Mouse (Mus musculus) embryonic fibroblast, embryonic 13.5 days (primary cell): ENCODE results near the gene Rasal2.

Source experiments
- CTCF ChIP-seq: IDR thresholded peaks from 2 replicates; pipeline ENCODE4 v1.5.1; 2011; ENCODE audit warnings: mild to moderate bottlenecking, control low read depth, low read length, moderate library complexity, borderline replicate concordance; ENCODE audit not compliant: insufficient read depth
- POLR2A ChIP-seq: IDR thresholded peaks from 2 replicates; pipeline ENCODE4 v1.6.1; 2011; ENCODE audit warnings: low read depth, mild to moderate bottlenecking, control low read depth, low read length, moderate library complexity

- no peak for TF ChIP-seq POLR2A
- TF ChIP-seq CTCF: no peak
These were observed 84.3 kb downstream of the Rasal2 start for GRCm38 (mm10) chr1:157328068-157328467.
